Mouse (Mus musculus) spleen, adult 18-20 months (tissue): ENCODE results near the gene 4930449I24Rik.
"Not testable (repeated sequence)": the region's sequence is repeated elsewhere in the genome, so short reads cannot be mapped to it uniquely, and the experiment has no call there.

ENCODE experiments used
- DNase-seq, 2 experiments: peaks; one replicate each; pipeline ENCODE4 v3.0.0; 2022; ENCODE audit warnings: mixed read lengths in 2 of 2

The 4930449I24Rik gene

DNA sequence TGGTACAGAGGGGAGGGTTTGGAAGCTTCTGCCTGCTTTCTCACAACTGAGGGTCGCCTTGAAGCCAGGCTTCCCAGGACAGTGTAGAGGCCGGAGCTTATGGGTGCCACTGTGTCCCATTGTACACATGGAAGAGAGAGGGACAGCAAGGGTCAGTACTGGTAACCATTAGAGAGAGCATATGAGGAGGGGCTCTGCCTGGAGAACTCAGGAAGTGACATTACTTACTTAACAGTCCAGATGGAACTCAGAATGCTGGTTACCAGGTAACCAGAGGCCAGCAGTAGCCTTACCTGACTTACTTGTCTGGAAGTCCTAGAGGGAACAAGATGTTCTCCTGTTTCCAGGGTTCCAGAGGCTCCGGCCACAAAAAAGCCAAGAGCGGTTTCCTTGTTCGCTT lies at the start of gene 4930449I24Rik:
TSS of gene 4930449I24Rik (plus strand) at position 301 of the 400 bp plus-strand sequence.
- not testable (repeated sequence) for DNase-seq

DNA sequence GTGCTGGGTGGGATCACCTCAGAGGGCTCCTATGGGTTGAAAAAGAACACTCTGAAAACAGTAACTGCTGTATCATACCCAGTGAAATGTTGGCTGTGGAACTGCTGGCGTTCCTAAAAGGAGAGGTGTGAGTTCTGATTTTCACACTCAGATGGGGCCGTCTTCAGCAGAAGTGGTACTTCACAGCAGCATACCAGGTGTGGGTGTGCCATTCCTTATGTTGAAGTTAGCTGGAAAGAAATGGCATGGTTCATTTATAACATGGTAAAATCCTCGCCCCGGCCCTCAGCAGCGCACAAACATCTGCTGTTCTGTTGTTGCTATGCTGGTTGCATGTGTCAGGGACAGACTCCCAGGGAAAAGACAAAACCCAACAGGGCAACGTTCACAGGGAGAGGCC lies 48.6 kb upstream of the 4930449I24Rik start:
- no peak for DNase-seq

DNA sequence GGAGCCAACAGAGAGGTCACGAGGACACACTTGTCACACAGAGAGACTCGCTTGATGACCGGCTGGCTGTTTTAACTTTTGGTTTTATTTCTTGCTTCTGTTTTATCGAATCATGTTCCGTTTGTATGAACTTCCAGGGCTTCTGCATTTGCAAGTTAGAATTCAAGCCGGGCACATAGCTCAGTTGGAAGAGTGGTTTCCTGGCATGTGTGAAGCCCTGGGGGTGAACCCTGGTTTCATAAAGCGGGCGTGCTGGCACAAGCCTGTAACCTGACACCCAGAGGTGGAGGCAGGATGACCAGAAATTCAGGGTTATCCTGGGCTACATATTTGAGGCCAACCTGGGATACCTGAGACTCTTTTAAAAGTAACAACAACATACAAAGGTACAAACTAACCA lies 40.6 kb upstream of the 4930449I24Rik start:
- DNase-seq = no peak

DNA sequence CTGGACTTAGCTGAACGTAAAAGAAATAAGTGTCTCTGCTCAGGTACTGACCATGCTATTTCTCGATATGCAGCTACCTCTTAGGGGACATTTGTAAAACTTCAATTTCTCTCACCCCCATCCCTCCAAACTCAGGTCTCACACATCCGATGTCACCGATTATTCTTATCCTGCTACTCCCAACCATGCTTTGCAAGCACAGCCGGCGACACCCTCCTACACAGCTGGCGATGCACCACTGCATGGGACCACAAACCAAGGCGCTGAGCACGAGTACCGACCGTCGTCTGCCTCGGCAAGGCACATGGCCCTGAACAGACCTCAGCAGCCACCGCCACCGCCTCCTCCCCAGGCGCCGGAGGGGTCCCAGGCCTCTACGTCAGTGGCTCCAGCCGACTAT lies 35.5 kb upstream of the 4930449I24Rik start:
- no peak for DNase-seq

DNA sequence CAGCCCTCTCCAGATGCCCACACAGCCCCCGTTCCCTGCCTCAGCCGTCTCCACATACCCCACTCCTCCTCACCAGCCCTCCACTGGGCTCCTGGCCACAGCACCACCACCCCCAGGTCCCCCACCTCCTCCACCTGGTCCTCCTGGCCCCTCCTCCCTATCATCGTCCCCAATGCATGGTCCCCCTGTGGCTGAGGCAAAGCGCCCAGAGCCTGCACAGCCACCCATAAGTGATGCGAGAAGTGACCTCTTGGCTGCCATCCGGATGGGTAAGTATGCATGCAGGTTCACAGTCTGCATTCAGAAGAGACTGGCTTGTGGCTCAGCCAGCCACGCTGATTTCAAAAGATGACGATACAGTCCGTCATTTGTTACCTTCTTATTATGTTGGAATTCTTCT lies 33.9 kb upstream of the 4930449I24Rik start:
- DNase-seq = no peak

DNA sequence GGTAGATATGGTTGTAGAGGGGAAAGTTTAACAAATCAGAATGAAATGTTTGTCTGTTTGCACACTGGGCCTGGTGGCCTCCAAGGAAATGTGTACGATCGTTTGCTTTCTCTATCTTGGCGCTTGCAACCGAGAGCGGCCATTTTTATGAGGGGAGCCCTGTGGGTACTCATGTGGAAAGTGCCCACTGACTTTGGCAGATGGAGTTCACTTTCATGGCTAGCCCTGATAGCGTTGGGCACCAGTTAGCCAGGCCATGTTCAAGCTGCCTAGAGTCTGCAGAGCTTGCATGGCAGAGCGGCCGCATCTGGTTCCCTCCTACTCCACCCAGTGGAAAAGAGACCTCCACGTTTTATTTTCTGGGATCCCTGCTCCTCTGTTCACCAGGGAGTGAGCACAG lies 31.4 kb upstream of the 4930449I24Rik start:
- DNase-seq = no peak

DNA sequence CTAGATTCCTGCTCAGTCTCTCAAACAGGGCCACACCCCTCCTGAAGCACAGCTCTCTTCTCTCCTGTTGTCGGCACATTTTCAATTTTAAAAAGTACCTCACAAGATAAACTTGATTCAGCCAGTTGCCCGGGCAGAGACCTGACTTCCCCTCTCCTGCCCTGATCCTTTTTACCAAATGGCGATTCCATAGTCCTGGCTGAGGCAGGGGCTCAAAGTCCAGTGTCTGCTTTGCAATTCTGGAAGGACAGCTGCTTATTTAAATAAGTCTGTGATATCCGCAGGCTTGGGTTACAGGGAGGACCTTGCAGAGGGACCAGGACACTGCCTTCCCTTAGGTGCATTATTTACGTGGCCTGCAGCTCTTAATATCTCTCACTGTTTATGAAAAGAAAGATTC lies 30.9 kb upstream of the 4930449I24Rik start:
- no peak for DNase-seq

DNA sequence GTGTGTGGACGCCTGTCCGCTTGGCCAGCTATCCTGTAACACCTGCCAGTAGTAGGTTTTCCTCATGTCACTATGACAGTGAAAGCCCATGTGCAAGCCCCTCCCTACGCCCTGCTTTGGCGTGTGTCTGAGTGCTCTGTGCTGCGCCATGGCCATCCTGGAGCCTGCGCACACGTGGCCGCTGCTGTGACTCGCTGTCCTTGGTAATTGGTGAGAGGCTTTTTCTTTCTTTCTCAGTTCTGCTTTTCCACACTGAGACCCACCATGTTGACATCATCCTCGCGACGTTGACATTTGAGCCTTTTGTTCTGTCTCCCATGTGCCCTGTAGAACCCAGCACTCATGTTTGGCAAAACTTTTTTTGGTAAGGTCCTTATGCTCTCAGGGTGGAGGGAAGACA lies 30.4 kb upstream of the 4930449I24Rik start:
- DNase-seq = no peak

DNA sequence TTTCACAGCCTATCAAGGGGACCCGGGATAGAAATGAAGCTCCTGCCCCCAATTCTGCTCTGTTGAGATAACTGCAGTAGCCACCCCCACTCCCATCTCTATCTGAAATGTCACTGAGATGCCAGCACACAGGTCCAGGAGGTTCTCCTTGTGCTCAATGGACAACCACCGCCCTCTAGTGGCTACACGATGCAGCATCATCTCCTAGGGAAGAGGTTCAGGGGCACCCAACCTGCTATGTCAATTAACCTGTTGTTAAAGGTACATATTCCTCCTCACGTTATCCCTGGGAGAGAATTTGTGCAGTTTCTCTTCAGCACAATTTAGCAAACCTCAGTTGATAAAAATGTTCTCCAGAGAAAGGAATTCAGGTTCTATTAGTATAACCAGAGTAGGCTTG lies 22.6 kb upstream of the 4930449I24Rik start:
- not testable (repeated sequence) for DNase-seq

DNA sequence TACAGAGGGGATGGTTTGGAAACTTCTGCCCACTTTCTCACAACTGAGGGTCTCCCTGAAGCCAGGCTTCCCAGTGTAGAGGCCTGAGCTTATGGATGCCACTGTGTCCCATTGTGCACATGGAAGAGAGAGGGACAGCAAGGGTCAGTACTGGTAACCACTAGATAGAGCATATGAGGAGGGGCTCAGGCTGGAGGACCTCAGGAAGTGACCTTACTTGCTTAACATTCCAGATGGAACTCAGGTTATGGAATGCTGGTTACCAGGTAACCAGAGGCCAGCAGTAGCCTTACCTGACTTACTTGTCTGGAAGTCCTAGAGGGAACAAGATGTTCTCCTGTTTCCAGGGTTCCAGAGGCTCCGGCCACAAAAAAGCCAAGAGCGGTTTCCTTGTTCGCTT lies 20.5 kb upstream of the 4930449I24Rik start, which contains the start of gene Gm6408:
TSS of gene Gm6408 (plus strand) at position 301 of the 400 bp plus-strand sequence.
- DNase-seq = not testable (repeated sequence)

DNA sequence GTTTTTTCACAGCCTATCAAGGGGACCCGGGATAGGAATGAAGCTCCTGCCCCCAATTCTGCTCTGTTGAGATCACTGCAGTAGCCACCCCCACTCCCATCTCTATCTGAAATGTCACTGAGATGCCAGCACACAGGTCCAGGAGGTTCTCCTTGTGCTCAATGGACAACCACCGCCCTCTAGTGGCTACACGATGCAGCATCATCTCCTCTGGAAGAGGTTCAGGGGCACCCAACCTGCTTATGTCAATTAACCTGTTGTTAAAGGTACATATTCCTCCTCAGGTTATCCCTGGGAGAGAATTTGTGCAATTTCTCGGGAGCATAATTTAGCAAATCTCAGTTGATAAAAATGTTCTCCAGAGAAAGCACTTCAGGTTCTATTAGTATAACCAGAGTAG lies 13.2 kb upstream of the 4930449I24Rik start:
- peak in 1 of 2 experiments; percentile 15 for DNase-seq

DNA sequence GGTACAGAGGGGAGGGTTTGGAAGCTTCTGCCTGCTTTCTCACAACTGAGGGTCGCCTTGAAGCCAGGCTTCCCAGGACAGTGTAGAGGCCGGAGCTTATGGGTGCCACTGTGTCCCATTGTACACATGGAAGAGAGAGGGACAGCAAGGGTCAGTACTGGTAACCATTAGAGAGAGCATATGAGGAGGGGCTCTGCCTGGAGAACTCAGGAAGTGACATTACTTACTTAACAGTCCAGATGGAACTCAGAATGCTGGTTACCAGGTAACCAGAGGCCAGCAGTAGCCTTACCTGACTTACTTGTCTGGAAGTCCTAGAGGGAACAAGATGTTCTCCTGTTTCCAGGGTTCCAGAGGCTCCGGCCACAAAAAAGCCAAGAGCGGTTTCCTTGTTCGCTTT lies 11.1 kb upstream of the 4930449I24Rik start, which contains the start of gene Gm6370:
TSS of gene Gm6370 (plus strand) at position 301 of the 400 bp plus-strand sequence.
- DNase-seq = not testable (repeated sequence)

DNA sequence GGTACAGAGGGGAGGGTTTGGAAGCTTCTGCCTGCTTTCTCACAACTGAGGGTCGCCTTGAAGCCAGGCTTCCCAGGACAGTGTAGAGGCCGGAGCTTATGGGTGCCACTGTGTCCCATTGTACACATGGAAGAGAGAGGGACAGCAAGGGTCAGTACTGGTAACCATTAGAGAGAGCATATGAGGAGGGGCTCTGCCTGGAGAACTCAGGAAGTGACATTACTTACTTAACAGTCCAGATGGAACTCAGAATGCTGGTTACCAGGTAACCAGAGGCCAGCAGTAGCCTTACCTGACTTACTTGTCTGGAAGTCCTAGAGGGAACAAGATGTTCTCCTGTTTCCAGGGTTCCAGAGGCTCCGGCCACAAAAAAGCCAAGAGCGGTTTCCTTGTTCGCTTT lies 11.6 kb downstream of the 4930449I24Rik start, which contains the start of gene Gm3402:
TSS of gene Gm3402 (plus strand) at position 301 of the 400 bp plus-strand sequence.
- not testable (repeated sequence) for DNase-seq

DNA sequence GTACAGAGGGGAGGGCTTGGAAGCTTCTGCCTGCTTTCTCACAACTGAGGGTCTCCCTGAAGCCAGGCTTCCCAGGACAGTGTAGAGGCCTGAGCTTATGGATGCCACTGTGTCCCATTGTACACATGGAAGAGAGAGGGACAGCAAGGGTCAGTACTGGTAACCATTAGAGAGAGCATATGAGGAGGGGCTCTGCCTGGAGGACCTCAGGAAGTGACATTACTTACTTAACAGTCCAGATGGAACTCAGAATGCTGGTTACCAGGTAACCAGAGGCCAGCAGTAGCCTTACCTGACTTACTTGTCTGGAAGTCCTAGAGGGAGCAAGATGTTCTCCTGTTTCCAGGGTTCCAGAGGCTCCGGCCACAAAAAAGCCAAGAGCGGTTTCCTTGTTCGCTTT lies 23.3 kb downstream of the 4930449I24Rik start, which contains the start of gene Gm3404:
TSS of gene Gm3404 (plus strand) at position 301 of the 400 bp plus-strand sequence.
- not testable (repeated sequence) for DNase-seq

DNA sequence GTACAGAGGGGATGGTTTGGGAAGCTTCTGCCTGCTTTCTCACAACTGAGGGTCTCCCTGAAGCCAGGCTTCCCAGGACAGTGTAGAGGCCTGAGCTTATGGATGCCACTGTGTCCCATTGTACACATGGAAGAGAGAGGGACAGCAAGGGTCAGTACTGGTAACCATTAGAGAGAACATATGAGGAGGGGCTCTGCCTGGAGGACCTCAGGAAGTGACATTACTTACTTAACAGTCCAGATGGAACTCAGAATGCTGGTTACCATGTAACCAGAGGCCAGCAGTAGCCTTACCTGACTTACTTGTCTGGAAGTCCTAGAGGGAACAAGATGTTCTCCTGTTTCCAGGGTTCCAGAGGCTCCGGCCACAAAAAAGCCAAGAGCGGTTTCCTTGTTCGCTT lies 35.1 kb downstream of the 4930449I24Rik start, which contains the start of gene Gm3409:
TSS of gene Gm3409 (plus strand) at position 301 of the 400 bp plus-strand sequence.
- not testable (repeated sequence) for DNase-seq
